Mouse (Mus musculus): ENCODE measurements around the gene Xlr5c.
"Not testable (repeated sequence)": the region's sequence is repeated elsewhere in the genome, so short reads cannot be mapped to it uniquely, and the experiment has no call there.

GRCm38 (mm10) chrX:73242821-73243325 lies 49.9 kb downstream of the Xlr5c start, which contains the start of gene Xlr4c:
- not testable (repeated sequence) for TF ChIP-seq NANOG (IDR thresholded peaks at IDR 0.05; ENCODE audit: borderline replicate concordance, low read length); CTCF (conservative IDR thresholded peaks at IDR 0.05; ENCODE audit: low read length); POU5F1 (IDR thresholded peaks at IDR 0.05; ENCODE audit: borderline replicate concordance, low read length)
